Mouse (Mus musculus) cerebellum, adult 11 months (tissue): ENCODE results near the gene Ccdc151.

Source experiments
- DNase-seq: peaks from one replicate; pipeline ENCODE4 v3.0.0; 2022

The Ccdc151 gene

GRCm38 (mm10) chr9:21996178-21996867 lies 6.1 kb downstream of the Ccdc151 start:
- DNase-seq: no peak

DNA sequence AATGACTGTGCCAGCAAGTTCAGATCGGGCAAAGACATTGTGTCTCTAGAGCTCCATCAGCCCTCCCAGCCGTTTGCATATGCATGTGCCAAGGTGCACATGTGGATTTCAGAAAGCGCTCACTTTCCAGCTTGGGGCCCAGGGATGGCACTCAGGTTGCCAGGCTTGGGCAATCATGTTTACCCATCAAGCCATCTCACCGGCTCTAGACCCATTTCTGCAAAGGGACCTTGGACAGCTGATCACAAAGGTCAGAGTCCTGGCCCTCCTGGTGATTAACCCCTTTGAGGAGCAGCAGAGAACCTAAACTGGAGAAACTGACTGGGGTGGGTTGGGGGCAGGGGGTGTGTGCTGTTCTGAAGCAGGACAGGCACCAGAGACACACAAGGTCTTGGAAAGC lies 10.2 kb downstream of the Ccdc151 start:
- DNase-seq: no peak

DNA sequence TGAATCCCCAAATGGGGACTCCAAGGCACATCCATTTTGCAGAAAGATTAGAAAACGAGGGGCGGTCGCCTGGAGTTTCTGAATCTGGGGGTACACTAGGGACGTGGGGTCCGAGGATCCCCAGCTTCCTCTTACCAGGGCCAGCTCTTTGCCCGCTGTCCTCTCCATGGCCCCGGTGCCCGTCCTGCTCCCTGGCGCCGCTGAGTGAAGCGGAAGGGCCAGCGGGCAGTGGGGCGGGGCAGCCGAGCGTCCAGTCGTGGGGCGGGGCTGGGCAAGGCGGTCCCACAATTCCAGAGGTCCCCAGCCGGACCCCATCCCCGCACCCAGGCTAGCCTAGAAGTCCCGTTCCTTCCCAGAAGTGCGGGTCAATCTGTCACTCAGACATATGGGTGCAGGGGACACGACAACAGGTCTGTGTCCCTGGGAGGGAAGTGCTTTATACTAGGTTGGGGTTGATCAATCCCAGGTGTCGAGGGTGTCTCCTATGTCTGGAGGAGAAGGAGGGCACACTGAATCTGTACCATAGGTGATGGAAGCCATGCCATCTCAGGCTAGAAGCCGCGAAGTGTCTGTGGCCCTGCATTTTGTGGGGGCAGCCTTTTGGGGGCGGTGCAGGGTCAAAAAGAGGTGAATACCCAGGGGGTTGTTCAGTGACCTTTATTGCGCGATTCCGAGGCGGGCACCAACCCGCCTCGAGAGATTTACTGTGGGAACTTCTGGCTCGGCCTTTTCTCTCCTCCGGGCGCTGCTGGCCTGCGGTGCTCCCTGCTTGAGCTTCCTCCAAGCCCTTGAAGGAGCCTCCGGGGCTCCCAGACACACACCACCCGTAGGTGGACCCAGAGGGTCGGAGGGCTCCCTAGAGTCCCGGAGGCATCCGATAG lies 13.0 kb downstream of the Ccdc151 start, which contains the start of gene Rgl3:
TSS of gene Rgl3 (minus strand) at position 217 of the 881 bp plus-strand sequence.
- peak; percentile 75 for DNase-seq

GRCm38 (mm10) chr9:21988421-21989101 lies 13.9 kb downstream of the Ccdc151 start:
- peak; percentile 68 for DNase-seq

- peak; percentile 71 for DNase-seq
These were observed 14.7 kb downstream of the Ccdc151 start for GRCm38 (mm10) chr9:21987592-21988342.

DNA sequence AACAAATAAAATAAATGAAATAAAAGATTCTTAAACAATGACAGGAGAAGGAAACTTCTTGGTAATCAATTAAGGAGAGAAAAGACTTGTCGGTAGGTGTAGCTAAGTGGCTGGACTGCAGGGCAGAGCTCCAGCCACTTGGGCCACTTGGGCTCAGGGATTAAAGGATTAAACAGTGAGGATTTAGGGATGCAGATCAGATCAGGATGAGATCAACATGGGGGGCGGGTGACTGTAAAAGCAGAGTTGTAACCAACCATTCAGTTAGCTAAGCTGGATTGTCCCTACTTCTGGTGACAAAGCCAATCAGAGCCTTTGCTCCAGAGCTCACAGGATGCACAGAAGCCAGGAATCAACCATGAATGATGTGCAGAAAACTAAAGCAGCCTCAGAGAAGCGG lies 18.5 kb downstream of the Ccdc151 start:
- no peak for DNase-seq

DNA sequence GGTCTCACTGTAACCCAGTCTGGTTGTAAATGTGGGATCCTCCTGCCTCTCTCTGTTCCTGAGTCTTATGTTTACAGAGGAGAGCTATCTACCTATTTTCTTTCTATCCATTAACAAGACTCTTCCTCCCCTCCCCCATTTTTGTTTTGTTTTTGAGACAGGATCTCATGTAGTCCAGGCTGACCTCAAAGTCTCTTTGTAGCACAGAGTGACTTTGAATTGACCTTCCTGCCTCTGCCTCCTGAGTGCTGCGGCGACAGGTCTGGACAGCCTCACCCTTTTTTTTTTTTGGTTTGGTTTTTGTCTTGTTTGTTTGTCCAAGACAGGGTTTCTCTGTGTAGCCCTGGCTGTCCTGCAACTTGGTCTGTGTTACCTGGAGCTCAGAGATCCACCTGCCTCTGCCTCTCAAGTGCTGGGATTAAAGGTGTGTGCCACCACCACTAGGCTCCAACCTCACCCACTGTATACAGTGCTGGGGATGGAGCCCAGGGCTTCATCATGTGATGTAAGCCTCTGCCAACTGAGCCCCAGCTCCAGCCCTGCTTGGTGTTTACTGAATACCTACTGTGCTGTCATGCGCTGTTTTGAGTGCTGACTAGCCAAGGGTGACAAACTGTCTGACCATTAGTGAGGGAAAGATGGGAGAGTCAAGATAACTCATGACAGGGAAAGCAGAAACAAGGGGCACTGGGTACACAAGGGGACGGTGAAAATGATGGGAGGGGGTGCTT lies 23.9 kb downstream of the Ccdc151 start:
- DNase-seq: no peak

DNA sequence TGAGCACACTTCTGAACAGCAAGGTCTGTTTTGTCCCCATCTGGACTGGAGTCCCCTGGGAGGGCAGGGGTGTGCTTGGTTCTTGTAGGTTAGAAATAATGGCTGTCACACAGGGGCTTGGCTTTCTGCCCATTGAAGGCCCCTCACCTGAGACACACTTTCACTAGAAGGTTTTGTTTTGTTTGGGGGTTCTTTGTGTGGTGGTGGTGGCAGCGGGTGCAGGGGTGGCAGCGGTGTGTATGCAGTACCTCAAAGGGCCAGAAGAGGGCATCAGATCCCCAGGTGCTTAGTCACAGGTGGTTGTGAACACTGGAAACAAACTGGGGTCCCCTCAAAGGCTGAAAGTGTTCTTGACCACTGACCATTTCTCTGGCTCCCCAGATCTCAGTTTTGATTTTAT lies 24.5 kb downstream of the Ccdc151 start:
- DNase-seq: peak; percentile 49

DNA sequence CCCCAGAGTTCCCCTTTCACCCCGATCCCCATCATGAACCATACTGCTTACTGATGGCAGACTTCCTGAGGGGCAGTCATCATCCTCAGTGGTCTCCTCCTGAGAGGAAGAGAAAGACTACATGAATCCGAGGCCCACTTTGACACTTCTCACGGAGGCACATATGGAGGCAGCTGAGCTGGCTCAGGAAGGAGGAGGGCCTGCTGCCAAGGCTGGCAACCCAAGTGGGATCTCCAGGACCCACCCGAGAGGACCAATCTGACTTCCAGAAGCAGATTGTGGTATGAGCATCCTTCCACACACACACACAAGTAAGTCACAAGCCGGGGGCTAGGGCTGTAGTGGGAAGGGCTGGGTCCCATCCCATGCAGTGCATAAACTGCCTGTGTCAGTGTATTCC lies 25.1 kb downstream of the Ccdc151 start:
- DNase-seq: no peak

- no peak for DNase-seq
These were observed 25.7 kb downstream of the Ccdc151 start for GRCm38 (mm10) chr9:21976626-21977175.

GRCm38 (mm10) chr9:21969304-21969703 lies 33.1 kb downstream of the Ccdc151 start:
- no peak for DNase-seq

GRCm38 (mm10) chr9:21968883-21969282 lies 33.6 kb downstream of the Ccdc151 start:
- no peak for DNase-seq

GRCm38 (mm10) chr9:21963417-21963816 lies 39.0 kb downstream of the Ccdc151 start, which contains the start of gene Epor:
Epor (minus strand) TSS chr9:21963506.
- DNase-seq: no peak

GRCm38 (mm10) chr9:21962416-21963059 lies 39.9 kb downstream of the Ccdc151 start:
- DNase-seq: peak; percentile 57

DNA sequence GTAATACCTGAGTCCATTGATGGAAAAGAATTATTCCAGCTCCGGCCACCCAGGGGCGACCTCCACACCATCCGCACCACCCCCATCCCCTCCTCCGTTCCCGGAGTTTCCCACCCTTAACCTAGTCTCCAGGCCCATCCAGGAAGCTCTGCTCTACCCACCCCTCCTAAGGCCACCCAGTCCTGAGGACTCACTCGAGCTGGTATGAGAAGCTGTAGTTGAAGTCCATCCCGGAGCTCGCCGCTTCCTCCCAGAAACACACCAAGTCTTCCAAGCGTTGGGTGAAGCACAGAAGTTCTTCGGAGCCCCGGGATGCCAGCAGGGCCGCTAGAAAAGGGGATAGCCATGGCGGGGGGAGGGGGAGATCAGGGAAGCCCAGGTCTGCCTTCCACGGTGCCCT lies 40.4 kb downstream of the Ccdc151 start:
- DNase-seq: no peak

- DNase-seq: no peak
These were observed 41.0 kb downstream of the Ccdc151 start for GRCm38 (mm10) chr9:21961366-21961980.

GRCm38 (mm10) chr9:21960558-21961208 lies 41.8 kb downstream of the Ccdc151 start:
- no peak for DNase-seq

GRCm38 (mm10) chr9:21960135-21960534 lies 42.3 kb downstream of the Ccdc151 start:
- no peak for DNase-seq

DNA sequence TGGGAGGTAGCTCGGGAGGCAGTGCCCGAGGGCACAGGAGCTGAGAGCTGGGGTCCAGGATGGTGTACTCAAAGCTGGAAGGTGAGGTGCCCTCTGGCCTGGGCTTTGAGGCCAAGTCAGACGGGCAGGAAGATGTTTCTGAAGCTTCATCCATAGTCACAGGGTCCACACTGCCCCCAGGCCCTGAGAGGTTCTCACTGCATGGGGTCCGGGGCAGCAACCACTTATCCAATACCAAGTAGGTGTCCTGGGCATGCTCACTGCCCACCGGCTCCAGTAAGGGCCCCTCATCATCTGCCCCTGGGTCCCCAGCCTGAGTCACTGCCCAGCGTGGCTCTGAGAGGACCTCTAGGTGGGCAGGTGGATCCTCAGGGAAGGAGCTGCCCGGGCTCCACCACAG lies 43.2 kb downstream of the Ccdc151 start:
- no peak for DNase-seq

DNA sequence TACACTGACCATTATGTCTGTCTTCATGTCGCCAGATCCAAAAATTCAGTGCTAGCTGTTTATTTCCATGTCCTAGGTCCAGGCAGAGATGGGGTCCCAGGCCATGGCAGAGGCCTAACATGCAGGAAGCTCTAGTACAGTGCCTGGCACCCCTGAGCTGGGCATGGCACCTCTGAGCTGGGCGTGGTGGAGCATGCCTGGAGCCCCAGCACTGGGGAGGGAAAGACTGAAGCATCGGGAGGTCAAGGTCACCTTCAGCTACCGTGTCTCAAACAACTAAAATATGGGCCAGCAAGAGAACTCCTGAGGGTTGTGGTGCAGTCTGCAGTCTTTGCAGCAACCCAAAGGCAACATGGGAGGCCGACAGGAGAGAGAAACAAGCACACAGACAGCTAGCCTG lies 44.1 kb downstream of the Ccdc151 start:
- DNase-seq: no peak
